Mouse (Mus musculus) left cerebral cortex, postnatal 25 days (tissue): ENCODE measurements around the gene Bora. TPM values are rescaled to one million over a fixed set of nuclear protein-coding genes. Genes with fewer than 3 reads are reported as not detected.

Experiments
- total RNA-seq, 2 experiments: library from RNA; stranded (reverse); gene quantifications; 2 replicates each; pipeline ENCODE4 v1.2.3; 2021

Bora gene
- total RNA-seq, 2 experiments from 2014 or later: 1.9 to 3.3 TPM

Other genes starting within 250 kb of the Bora start
- 1 to 10 TPM; 1.1 TPM for gene Rpl36a-ps1, start 51.9 kb upstream of the Bora start, total RNA-seq
- 10 to 100 TPM; 60.0 to 71.3 TPM for gene Mzt1, start 88 bp upstream of the Bora start, total RNA-seq
- gene Pibf1, start 53.2 kb downstream of the Bora start, total RNA-seq: 10 to 100 TPM; 13.5 to 13.9 TPM
- gene Dis3, start 53.5 kb downstream of the Bora start, total RNA-seq: 10 to 100 TPM; 16.1 to 16.7 TPM